Mouse (Mus musculus) fat pad, adult 2 months (tissue): ENCODE data around the gene Lemd1.
"Not testable (repeated sequence)": the region's sequence is repeated elsewhere in the genome, so short reads cannot be mapped to it uniquely, and the experiment has no call there.

Source experiments
- DNase-seq: peaks from one replicate; pipeline ENCODE4 v3.0.0-alpha.2; 2011; ENCODE audit warnings: low read depth, low spot score; ENCODE audit errors: extremely low read depth

Gene Lemd1

DNA sequence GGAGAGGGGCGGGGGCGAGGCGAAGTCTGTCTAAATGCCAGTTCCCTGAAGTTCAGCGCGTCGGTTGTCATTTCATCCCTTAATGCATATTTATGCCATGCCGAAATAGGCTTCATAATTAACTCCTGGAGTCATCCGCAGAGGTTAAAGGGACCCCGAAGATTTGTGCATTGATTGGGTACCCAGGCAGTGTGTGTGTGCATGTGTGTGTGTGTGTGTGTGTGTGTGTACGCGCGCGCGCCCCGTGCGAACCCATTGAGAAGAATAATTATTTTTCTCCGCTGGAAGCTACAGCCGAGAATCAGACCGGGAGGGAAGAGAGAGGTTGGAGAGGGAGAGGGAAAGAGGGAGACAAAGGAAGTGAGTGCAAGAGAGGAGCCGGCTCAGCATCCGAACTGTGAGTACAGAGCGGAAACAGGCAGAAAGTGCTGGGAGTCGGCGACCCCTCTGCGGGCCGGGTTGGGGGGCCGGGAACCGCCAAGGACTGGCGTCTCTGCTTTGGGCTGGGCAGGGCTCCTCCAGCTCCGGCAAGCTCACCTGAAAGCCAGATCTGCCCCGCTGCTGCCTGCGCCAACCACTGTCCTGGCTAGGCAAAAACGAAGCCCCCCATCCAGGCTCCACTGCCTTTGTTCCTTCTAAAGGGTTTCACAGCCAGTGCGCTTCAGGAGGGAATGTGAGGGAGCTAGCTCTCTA, at the start of gene Lemd1, which contains the start of gene AC124108.1:
Gene Lemd1 (plus strand): TSS at position 339 of the 693 bp plus-strand sequence.
Gene AC124108.1 (plus strand): TSS at position 365 of the 693 bp plus-strand sequence.
- DNase-seq = no peak

DNA sequence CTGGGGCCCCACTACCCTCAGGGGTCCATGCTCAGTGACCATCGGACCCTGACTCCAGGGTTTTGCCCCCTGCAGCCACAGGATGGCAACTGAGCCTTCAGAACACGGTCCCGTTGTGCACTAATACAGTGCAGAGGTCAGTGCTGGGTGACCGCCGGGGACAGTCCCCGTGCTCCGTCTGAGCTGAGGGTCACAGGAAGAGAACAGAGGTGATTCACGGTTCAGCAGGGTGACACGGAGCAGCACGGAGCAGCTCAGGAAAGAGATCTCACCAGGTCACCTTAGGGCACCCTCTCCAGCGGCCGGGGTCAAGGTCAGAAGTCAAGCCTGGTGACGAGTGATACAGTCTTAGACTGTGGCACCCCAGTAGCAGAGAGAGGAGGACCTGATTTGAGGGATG, 49.5 kb upstream of the Lemd1 start:
- no peak for DNase-seq

DNA sequence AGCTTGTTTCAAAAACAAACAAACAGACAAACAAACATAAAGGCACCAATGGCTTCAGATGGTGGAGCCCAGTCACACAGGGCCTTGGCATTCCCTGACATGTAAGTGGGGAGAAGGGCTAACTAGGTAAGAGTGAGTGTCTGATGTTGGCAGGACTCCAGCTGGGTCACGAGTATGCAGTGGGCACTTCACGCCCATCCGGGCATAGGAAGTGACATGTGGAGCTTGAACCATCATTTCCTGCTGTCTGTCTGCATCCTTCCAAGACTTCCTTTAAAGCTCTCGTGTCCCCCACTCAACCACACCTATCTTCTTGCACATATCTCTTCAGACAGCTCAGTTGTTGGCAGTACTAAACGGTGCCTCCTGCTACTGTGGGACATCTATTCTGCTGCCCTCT, 48.2 kb upstream of the Lemd1 start:
- no peak for DNase-seq

DNA sequence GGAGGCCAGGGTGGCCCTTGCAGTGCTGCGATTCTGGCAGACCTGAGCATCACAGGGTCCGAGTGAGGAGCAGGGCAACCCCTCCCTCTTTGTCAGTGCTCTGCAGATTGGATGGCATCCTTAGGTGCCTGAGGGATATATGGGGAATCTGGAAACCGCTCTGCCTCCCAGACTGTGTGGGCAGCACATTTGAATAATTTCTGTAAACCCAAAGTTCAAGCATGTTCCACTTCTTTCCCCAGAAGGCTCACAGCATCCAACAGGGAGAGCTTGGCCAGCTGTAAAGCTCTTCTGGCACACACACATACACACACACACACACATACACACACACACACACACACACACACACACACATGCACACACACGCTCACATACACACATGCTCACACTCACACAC, 47.5 kb upstream of the Lemd1 start:
- DNase-seq = no peak

DNA sequence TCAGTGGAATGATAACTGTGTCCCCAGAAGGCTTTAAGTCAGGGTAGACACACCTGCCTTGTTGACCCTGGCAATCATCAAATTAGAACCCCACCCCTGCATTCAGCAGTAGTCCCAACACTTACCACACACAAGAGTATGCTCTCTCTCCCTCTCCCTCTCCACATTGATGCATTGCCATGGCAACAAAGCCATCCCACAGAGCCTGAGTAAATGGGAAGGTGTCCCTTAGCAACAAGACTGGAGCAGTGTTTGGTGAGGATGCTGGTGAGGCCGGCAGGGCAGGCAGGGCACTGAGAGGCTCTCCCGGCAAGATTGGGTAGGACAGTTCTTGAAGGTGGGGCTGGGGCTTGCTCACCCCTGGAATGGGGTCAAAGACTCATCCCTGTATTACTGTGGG, 47.0 kb upstream of the Lemd1 start:
- DNase-seq = no peak

DNA sequence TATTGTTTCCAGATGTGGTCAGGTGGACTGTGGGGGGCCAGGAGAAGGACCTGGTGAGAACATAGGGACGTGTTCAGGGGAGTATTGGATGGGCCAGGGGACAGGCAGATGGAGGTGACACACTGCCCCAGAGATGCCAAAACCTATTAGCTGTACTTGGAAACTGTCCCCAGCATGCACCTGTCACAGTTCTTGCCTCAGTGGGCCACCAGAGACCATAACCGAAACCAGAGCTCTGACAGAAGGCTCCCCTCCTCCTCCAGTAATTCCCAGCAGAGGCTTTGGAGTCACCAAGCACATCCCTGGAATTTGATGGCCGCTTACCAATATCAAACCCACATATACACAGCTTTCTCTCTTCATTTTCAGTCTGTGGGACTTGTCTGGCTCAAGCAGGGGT, 46.4 kb upstream of the Lemd1 start:
- DNase-seq = no peak

DNA sequence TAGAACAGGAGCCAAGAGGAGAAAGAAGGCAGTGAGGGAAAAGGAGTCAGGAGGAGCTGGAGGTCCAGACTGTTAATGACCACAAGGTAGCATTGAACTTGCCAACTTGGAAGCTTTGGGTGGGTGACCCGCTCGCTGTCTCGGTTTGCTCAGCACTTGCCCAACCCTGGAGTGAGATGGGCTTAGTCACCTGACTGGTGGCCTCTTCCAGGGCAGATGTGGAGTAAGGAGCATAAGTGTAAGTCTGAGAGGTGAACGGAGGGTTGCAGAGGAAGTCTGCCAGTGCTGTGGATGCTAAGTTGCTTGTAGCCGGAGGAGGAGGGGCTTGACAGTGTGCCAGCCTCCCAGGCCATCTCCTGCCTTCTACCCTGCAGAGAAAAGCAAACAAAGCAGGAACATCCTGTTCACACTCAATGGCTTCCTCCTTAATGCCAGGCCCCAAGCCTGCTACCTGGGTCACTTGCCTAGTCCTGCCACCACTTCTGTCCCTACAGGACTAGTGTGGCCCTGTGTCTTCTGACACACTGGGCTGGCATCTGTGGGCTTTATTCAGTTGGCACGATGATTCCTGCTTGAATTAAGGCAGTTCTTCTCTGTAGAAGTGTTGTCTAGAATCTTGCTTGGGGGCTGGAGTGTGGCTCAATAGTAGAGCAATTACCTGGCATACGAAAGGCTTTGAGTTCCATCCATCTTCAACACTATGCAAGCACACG, 45.1 kb upstream of the Lemd1 start:
- DNase-seq = peak; percentile 98

- DNase-seq = no peak
Measured at GRCm38 (mm10) chr1:132149410-132149809, 41.8 kb upstream of the Lemd1 start.

DNA sequence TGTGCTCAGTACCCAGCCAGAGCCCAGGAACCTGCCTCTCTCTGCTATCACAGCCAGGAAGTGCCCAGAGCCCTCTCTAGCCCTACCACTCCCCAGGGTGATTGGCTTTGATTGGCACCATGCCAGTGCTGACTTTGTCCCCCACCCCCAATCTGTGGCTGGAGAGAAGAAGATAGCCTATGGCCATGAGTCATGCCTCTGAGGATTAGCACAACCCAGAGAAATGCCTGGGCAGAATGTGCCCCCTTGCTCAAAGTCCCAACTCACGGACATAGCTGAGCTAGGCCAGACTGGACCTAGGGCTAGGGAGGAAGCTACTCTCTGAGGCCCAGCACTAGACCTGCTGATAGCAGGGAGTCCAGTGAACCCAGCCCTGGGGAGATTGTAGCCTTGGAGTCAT, 41.1 kb upstream of the Lemd1 start:
- DNase-seq = no peak

GRCm38 (mm10) chr1:132150817-132151601, 40.2 kb upstream of the Lemd1 start:
- peak; percentile 73 for DNase-seq

GRCm38 (mm10) chr1:132151908-132152307, 39.3 kb upstream of the Lemd1 start:
- no peak for DNase-seq

DNA sequence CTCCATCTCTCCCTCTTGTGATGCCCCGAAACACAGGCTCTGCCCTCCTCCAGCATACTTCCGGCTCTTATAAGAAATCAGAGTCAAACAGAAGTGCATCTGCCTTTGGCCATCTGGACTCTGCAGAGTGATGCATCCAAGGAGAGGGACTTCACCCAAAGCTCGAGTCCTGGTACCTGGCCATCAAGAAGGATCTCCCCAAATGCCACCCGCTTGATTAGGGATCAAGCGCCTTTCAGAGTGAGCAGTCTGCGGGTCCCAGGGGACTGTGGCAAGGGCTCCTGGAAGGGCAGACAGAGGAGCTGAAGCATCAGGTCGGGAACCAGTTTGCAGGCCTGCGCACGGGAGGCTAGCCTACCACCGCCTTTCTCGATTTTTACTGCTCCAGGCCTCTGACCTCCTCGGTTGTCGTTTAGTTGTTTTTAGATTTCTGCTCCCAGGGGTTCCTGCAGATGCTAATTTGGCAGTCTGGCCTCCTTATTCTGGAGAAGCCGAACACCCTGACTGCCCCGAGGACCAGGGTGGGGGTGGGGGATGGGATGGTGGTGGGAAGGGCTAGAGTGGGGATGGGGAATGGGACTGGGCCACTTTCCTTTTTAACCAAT, 38.0 kb upstream of the Lemd1 start:
- no peak for DNase-seq

DNA sequence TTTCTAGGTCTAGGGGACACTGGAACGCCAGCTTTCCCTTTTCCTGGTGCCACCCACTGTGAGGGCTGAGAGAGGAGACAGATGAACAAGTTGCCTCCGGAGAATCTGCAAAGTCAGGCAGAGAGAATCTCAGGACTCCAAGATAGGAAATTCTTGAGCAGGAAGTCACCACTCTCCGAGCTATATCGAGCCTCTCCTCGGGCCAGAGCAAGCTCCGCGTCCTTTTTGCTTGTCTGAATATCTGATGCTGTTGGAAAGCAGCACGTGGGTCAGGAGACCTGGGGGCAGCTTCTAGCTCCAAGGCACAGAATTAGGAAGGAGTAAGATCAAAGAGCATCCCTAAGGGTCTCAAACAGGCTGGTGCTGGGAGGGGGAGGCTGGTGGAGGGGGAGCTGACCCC, 37.5 kb upstream of the Lemd1 start:
- no peak for DNase-seq

GRCm38 (mm10) chr1:132155737-132156136, 35.5 kb upstream of the Lemd1 start:
- DNase-seq = no peak

- no peak for DNase-seq
Measured at GRCm38 (mm10) chr1:132157016-132157781, 34.0 kb upstream of the Lemd1 start.

DNA sequence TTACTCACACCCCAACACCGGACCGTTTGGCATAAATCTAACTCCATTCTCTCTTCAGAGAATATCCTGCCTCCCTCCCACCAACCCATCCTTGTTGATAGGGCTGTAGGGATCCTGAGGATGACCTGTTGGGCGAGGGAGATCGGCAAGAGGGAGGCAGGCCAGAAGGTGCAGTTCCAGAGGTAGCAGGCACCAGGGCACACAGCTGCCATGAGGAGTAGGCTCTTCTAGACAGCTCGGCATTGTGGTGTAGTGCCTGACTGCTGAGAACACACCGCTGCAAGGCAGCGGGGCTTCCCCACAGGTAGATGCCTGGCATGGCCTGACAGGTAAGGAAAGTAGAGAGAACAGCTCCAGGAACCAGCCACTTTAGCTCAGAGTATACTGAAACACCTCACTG, 33.4 kb upstream of the Lemd1 start:
- no peak for DNase-seq

DNA sequence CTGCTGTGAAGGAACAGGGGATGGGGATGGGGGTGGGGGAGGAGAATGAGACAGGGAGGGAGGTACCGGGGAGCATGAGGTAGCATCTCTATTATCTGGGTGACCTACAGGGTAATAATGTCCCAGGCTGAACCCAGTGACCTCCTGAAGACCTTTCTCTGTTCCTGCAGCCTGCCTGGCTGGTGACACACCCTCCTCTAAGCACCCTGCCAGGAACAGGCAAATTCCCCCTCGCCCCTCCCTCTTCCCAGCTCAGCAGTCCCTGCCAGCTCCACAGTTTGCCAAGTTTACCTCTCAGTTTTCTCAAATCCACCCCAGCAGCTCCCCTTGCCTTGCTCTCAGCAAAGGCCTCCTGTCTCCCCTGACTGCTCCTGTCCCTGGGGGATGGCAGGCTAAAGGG, 32.5 kb upstream of the Lemd1 start:
- no peak for DNase-seq

DNA sequence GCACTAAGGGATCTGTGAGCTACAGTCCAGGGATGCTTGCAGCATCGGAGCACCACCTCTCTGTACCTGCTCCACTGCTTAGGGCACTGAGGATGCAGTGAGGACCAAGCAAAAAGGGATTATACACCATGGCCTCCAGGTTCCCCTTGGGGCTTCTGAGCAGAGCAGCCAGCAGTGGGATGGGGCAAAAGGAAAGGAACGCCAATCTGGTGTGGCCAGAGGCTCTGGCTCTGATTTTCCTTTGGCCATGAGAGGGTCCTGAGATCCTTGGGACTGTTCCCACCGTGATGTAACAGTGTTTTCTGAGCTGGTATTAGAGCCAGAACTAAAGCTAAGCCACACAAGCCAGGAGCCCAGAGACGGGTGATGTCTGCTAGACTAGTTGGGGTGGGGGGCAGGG, 31.6 kb upstream of the Lemd1 start:
- no peak for DNase-seq

DNA sequence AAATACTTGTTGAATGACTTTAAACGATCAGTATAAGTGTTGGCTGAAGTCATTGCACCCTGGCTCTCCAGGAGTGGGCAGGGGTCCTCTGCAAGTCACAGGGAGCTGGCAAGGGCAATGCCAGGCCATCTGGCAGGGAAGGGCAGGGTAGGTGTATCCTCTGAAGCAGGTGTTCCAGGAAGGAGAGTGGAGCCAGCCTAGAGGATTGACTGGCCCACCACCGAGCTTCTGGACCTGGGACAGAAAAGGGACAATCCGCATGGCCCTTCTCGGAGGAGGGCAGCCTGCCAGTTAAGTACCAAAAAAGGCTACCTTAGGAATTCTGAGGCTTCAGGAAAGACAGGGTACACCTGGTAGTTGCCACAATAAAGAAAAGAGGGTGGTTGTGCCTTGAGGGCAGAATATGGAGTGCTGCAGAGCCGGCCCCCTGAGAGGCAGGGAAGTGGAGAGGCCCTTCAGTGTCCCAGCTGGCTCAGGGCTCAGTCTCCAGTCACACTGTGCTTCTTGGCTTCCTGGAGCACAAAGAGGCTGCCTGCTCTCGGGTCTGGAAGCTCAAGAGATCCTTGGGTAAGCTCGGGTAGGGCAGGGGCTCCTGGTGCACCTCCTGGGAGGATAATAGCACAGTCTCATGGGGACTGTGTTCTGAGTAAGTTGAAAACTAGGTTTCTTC, 29.9 kb upstream of the Lemd1 start:
- DNase-seq = no peak

GRCm38 (mm10) chr1:132162618-132163017, 28.6 kb upstream of the Lemd1 start:
- DNase-seq = not testable (repeated sequence)
